Mouse (Mus musculus): ENCODE data around the gene Gm10721.
A peak's percentile ranks its signal among the peaks of the same experiment; 100 is the strongest.
"Not testable (repeated sequence)": the region's sequence is repeated elsewhere in the genome, so short reads cannot be mapped to it uniquely, and the experiment has no call there.

The Gm10721 gene

DNA sequence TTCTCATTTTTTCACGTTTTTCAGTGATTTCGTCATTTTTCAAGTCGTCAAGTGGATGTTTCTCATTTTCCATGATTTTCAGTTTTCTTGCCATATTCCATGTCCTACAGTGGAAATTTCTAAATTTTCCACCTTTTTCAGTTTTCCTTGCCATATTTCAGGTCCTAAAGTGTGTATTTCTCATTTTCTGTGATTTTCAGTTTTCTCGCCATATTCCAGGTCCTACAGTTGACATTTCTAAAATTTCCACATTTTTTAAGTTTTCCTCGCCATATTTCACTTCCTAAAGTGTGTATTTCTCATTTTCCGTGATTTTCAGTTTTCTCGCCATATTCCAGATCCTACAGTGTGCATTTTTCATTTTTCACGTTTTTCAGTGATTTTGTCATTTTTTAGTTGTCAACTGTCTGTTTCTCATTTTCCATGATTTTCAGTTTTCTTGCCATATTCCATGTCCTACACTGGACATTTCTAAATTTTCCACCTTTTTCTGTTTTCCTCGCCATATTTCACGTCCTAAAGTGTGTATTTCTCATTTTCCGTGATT, at the start of gene Gm10721:
Gm10721 (plus strand) TSS at position 408 of the 547 bp plus-strand sequence.
- DNase-seq (ENCODE audit: low spot score in 2 of 2): not testable (repeated sequence)

GRCm38 (mm10) chr9:3000445-3000972, 12.4 kb upstream of the Gm10721 start, which contains the start of gene Gm10722:
Gene Gm10722, plus strand, starts transcription at chr9:3000922.
- peak; percentile 38 to 64 for DNase-seq (ENCODE audit: low spot score in 2 of 2)

DNA sequence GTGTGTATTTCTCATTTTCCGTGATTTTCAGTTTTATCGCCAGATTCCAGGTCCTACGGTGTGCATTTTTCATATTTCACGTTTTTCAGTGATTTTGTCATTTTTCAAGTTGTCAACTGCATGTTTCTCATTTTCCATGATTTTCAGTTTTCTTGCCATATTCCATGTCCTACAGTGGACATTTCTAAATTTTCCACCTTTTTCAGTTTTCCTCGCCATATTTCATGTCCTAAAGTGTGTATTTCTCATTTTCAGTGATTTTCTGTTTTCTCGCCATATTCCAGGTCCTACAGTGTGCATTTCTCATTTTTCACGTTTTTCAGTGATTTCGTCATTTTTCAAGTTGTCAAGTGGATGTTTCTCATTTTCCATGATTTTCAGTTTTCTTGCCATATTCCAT, 11.9 kb upstream of the Gm10721 start:
- DNase-seq (ENCODE audit: low spot score in 2 of 2): peak; percentile 75 to 84

DNA sequence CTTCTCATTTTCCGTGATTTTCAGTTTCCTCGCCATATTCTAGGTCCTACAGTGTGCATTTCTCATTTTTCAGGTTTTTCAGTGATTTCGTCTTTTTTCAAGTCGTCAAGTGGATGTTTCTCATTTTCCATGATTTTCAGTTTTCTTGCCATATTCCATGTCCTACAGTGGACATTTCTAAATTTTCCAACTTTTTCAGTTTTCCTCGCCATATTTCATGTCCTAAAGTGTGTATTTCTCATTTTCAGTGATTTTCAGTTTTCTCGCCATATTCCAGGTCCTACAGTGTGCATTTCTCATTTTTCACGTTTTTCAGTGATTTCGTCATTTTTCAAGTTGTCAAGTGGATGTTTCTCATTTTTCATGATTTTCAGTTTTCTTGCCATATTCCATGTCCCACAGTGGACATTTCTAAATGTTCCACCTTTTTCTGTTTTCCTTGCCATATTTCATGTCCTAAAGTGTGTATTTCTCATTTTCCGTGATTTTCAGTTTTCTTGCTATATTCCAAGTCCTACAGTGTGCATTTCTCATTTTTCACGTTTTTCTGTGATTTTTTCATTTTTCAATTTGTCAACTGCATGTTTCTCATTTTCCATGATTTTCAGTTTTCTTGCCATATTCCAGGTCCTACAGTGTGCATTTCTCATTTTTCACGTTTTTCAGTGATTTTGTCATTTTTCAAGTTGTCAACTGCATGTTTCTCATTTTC, 10.8 kb upstream of the Gm10721 start:
- peak; percentile 100 for DNase-seq (ENCODE audit: low spot score in 2 of 2)

- DNase-seq (ENCODE audit: low spot score in 2 of 2): peak; percentile 68 to 72
Observed at GRCm38 (mm10) chr9:3002794-3003396, 10.0 kb upstream of the Gm10721 start, which contains the start of gene Gm11168. Gene Gm11168, plus strand, starts transcription at chr9:3003346.

GRCm38 (mm10) chr9:3006179-3006578, 6.8 kb upstream of the Gm10721 start:
- not testable (repeated sequence) for DNase-seq (ENCODE audit: low spot score in 2 of 2)

GRCm38 (mm10) chr9:3006636-3007035, 6.3 kb upstream of the Gm10721 start:
- DNase-seq (ENCODE audit: low spot score in 2 of 2): peak; percentile 89 to 98

DNA sequence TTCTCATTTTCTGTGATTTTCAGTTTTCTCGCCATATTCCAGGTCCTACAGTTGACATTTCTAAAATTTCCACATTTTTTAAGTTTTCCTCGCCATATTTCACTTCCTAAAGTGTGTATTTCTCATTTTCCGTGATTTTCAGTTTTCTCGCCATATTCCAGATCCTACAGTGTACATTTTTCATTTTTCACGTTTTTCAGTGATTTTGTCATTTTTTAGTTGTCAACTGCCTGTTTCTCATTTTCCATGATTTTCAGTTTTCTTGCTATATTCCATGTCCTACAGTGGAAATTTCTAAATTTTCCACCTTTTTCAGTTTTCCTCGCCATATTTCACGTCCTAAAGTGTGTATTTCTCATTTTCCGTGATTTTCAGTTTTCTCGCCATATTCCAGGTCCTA, 5.7 kb upstream of the Gm10721 start:
- peak in 1 of 2 experiments; percentile 30 for DNase-seq (ENCODE audit: low spot score in 2 of 2)

DNA sequence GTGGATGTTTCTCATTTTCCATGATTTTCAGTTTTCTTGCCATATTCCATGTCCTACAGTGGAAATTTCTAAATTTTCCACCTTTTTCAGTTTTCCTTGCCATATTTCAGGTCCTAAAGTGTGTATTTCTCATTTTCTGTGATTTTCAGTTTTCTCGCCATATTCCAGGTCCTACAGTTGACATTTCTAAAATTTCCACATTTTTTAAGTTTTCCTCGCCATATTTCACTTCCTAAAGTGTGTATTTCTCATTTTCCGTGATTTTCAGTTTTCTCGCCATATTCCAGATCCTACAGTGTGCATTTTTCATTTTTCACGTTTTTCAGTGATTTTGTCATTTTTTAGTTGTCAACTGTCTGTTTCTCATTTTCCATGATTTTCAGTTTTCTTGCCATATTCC, 3.6 kb upstream of the Gm10721 start:
- DNase-seq (ENCODE audit: low spot score in 2 of 2): not testable (repeated sequence)

- DNase-seq (ENCODE audit: low spot score in 2 of 2): not testable (repeated sequence)
Observed at GRCm38 (mm10) chr9:3012054-3012621, 802 bp upstream of the Gm10721 start.

DNA sequence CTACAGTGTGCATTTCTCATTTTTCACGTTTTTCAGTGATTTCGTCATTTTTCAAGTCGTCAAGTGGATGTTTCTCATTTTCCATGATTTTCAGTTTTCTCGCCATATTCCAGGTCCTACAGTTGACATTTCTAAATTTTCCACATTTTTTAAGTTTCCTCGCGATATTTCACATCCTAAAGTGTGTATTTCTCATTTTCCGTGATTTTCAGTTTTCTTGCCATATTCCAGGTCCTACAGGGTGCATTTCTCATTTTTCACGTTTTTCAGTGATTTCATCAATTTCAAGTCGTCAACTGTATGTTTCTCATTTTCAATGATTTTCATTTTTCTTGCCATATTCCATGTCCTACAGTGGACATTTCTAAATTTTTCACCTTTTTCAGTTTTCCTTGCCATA, 2.4 kb downstream of the Gm10721 start, which contains the start of gene Gm10720:
Gm10720 (plus strand) TSS at position 301 of the 400 bp plus-strand sequence.
- DNase-seq (ENCODE audit: low spot score in 2 of 2): not testable (repeated sequence)

GRCm38 (mm10) chr9:3015896-3016295, 3.0 kb downstream of the Gm10721 start:
- DNase-seq (ENCODE audit: low spot score in 2 of 2): peak; percentile 67 to 68

DNA sequence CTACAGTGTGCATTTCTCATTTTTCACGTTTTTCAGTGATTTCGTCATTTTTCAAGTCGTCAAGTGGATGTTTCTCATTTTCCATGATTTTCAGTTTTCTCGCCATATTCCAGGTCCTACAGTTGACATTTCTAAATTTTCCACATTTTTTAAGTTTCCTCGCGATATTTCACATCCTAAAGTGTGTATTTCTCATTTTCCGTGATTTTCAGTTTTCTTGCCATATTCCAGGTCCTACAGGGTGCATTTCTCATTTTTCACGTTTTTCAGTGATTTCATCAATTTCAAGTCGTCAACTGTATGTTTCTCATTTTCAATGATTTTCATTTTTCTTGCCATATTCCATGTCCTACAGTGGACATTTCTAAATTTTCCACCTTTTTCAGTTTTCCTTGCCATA, 4.2 kb downstream of the Gm10721 start, which contains the start of gene Gm10719:
Gm10719 (plus strand) TSS at position 301 of the 400 bp plus-strand sequence.
- not testable (repeated sequence) for DNase-seq (ENCODE audit: low spot score in 2 of 2)

- DNase-seq (ENCODE audit: low spot score in 2 of 2): peak; percentile 96 to 100
Observed at GRCm38 (mm10) chr9:3018944-3019343, 6.0 kb downstream of the Gm10721 start.

DNA sequence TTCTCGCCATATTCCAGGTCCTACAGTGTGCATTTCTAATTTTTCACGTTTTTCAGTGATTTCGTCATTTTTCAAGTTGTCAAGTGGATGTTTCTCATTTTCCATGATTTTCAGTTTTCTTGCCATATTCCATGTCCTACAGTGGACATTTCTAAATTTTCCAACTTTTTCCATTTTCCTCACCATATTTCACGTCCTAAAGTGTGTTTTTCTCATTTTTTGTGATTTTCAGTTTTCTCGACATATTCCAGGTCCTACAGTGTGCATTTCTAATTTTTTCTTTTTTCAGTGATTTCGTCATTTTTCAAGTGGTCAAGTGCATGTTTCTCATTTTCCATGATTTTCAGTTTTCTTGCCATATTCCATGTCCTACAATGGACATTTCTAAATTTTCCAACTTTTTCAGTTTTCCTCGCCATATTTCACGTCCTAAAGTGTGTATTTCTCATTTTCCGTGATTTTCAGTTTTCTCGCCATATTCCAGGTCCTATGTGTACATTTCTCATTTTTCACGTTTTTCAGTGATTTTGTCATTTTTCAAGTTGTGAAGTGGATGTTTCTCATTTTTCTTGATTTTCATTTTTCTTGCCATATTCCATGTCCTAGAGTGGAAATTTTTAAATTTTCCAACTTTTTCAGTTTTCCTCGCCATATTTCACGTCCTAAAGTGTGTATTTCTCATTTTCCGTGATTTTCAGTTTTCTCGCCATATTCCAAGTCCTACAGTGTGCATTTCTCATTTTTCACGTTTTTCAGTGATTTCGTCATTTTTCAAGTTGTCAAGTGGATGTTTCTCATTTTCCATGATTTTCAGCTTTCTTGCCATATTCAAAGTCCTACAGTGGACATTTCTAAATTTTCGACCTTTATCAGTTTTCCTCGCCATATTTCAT, 7.1 kb downstream of the Gm10721 start:
- DNase-seq (ENCODE audit: low spot score in 2 of 2): peak; percentile 96 to 99

- peak; percentile 88 to 95 for DNase-seq (ENCODE audit: low spot score in 2 of 2)
Observed at GRCm38 (mm10) chr9:3022316-3023008, 9.5 kb downstream of the Gm10721 start.

DNA sequence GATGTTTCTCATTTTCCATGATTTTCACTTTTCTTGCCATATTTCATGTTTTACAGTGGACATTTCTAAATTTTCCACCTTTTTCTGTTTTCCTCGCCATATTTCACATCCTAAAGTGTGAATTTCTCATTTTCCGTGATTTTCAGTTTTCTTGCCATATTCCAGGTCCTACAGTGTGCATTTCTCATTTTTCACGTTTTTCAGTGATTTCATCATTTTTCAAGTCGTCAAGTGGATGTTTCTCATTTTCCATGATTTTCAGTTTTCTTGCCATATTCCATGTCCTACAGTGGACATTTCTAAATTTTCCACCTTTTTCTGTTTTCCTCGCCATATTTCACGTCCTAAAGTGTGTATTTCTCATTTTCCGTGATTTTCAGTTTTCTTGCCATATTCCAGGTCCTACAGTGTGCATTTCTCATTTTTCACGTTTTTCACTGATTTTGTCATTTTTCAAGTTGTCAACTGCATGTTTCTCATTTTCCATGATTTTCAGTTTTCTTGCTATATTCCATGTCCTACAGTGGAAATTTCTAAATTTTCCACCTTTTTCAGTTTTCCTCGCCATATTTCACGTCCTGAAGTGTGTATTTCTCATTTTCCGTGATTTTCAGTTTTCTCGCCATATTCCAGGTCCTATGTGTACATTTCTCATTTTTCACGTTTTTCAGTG, 10.5 kb downstream of the Gm10721 start, which contains the start of gene Gm10718:
Gm10718 (plus strand) TSS at position 236 of the 673 bp plus-strand sequence.
- DNase-seq (ENCODE audit: low spot score in 2 of 2): peak; percentile 77 to 82

DNA sequence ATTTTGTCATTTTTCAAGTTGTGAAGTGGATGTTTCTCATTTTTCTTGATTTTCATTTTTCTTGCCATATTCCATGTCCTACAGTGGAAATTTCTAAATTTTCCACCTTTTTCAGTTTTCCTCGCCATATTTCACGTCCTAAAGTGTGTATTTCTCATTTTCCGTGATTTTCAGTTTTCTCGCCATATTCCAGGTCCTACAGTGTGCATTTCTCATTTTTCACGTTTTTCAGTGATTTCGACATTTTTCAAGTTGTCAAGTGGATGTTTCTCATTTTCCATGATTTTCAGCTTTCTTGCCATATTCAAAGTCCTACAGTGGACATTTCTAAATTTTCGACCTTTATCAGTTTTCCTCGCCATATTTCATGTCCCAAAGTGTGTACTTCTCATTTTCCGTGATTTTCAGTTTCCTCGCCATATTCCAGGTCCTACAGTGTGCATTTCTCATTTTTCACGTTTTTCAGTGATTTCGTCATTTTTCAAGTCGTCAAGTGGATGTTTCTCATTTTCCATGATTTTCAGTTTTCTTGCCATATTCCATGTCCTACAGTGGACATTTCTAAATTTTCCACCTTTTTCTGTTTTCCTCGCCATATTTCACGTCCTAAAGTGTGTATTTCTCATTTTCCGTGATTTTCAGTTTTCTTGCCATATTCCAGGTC, 11.2 kb downstream of the Gm10721 start:
- DNase-seq (ENCODE audit: low spot score in 2 of 2): peak; percentile 92 to 98

DNA sequence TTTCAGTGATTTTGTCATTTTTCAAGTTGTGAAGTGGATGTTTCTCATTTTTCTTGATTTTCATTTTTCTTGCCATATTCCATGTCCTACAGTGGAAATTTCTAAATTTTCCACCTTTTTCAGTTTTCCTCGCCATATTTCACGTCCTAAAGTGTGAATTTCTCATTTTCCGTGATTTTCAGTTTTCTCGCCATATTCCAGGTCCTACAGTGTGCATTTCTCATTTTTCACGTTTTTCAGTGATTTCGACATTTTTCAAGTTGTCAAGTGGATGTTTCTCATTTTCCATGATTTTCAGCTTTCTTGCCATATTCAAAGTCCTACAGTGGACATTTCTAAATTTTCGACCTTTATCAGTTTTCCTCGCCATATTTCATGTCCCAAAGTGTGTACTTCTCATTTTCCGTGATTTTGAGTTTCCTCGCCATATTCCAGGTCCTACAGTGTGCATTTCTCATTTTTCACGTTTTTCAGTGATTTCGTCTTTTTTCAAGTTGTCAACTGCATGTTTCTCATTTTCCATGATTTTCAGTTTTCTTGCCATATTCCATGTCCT, 12.1 kb downstream of the Gm10721 start, which contains the start of gene Gm10717:
Gm10717 (plus strand) TSS at position 506 of the 556 bp plus-strand sequence.
- DNase-seq (ENCODE audit: low spot score in 2 of 2): peak; percentile 88 to 92

All from spleen, postnatal 4 days (tissue).